Mouse (Mus musculus) heart, adult 2 months (tissue): Measurements from ENCODE around the gene Ptprn2.

Experiments used
- CTCF ChIP-seq: fragments of 200-600 bp; IDR thresholded peaks from 2 replicates; pipeline ENCODE4 v1.8.1; 2022; ENCODE audit warnings: antibody characterized with exemption, mild to moderate bottlenecking, moderate library complexity
- POLR2A ChIP-seq: fragments of 200-500 bp; IDR thresholded peaks from 2 replicates; pipeline ENCODE4 v1.6.1; 2011; ENCODE audit warnings: mild to moderate bottlenecking, low read depth, low read length, control low read depth; ENCODE audit not compliant: insufficient read depth

- TF ChIP-seq CTCF (no peak), POLR2A (no peak)
Observed at GRCm38 (mm10) chr12:116752784-116753183, 267.3 kb downstream of the Ptprn2 start.
